Mouse (Mus musculus): Measurements from ENCODE around the gene Whrn.

The Whrn gene

GRCm38 (mm10) chr4:63495915-63496278 is at the start of gene Whrn:
TSS of gene Whrn (minus strand) at chr4:63495991.
- peak; percentile 32 to 48 for DNase-seq (ENCODE audit: low spot score in 2 of 2)

GRCm38 (mm10) chr4:63545231-63545958 is 49.6 kb upstream of the Whrn start:
- DNase-seq (ENCODE audit: low spot score in 2 of 2): no peak

- peak; percentile 94 for DNase-seq (ENCODE audit: low spot score in 2 of 2)
Measured at GRCm38 (mm10) chr4:63544494-63545230, 48.9 kb upstream of the Whrn start, which contains the start of gene Atp6v1g1. TSS of gene Atp6v1g1 (plus strand) at chr4:63544772.

- no peak for DNase-seq (ENCODE audit: low spot score in 2 of 2)
Measured at GRCm38 (mm10) chr4:63543746-63544493, 48.1 kb upstream of the Whrn start.

GRCm38 (mm10) chr4:63542209-63542608 is 46.4 kb upstream of the Whrn start:
- DNase-seq (ENCODE audit: low spot score in 2 of 2): no peak

- no peak for DNase-seq (ENCODE audit: low spot score in 2 of 2)
Measured at GRCm38 (mm10) chr4:63537602-63538001, 41.8 kb upstream of the Whrn start.

GRCm38 (mm10) chr4:63530409-63530808 is 34.6 kb upstream of the Whrn start:
- no peak for DNase-seq (ENCODE audit: low spot score in 2 of 2)

- DNase-seq (ENCODE audit: low spot score in 2 of 2): peak; percentile 40 to 58
Measured at GRCm38 (mm10) chr4:63528946-63529345, 33.2 kb upstream of the Whrn start.

GRCm38 (mm10) chr4:63525514-63525913 is 29.7 kb upstream of the Whrn start:
- DNase-seq (ENCODE audit: low spot score in 2 of 2): no peak

GRCm38 (mm10) chr4:63521813-63522419 is 26.1 kb upstream of the Whrn start:
- no peak for DNase-seq (ENCODE audit: low spot score in 2 of 2)

- DNase-seq (ENCODE audit: low spot score in 2 of 2): no peak
Measured at GRCm38 (mm10) chr4:63515021-63515420, 19.2 kb upstream of the Whrn start.

GRCm38 (mm10) chr4:63514454-63514984 is 18.7 kb upstream of the Whrn start:
- no peak for DNase-seq (ENCODE audit: low spot score in 2 of 2)

- DNase-seq (ENCODE audit: low spot score in 2 of 2): no peak
Measured at GRCm38 (mm10) chr4:63512921-63513320, 17.1 kb upstream of the Whrn start.

GRCm38 (mm10) chr4:63508232-63508631 is 12.4 kb upstream of the Whrn start:
- DNase-seq (ENCODE audit: low spot score in 2 of 2): peak in 1 of 2 experiments; percentile 50

GRCm38 (mm10) chr4:63507478-63507877 is 11.7 kb upstream of the Whrn start:
- DNase-seq (ENCODE audit: low spot score in 2 of 2): no peak

- no peak for DNase-seq (ENCODE audit: low spot score in 2 of 2)
Measured at GRCm38 (mm10) chr4:63503949-63504348, 8.2 kb upstream of the Whrn start.

GRCm38 (mm10) chr4:63501050-63501449 is 5.3 kb upstream of the Whrn start:
- no peak for DNase-seq (ENCODE audit: low spot score in 2 of 2)

GRCm38 (mm10) chr4:63498346-63498745 is 2.6 kb upstream of the Whrn start:
- no peak for DNase-seq (ENCODE audit: low spot score in 2 of 2)

- no peak for DNase-seq (ENCODE audit: low spot score in 2 of 2)
Measured at GRCm38 (mm10) chr4:63496312-63496711, 521 bp upstream of the Whrn start.

GRCm38 (mm10) chr4:63494967-63495914 is 550 bp downstream of the Whrn start:
- peak in 1 of 2 experiments; percentile 28 for DNase-seq (ENCODE audit: low spot score in 2 of 2)
